8 mouse cellular contexts compared by ENCODE assay signal in the genomic region with DNA sequence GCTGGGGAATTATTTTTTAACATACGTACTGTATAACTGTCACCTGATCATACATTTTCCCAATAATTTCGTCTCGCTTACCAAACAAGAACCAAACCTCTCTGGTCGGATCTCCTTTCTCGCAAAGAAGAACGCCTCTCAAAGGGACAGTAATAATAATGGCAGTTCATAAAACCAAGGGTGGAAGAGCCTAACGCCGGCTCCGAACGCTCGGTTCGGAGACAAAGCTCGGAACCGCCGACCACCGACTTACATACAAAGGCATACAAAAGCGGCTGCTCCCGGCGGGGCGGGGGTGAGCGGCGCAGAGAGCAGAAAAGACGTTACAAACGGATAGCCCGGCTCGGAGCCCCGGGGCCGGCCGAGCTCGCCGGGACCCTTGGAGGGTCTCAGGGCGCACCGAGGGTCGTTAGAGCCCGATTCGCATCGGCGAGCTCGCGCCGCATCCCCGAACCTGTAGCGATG. TPM values are rescaled to one million over a fixed set of nuclear protein-coding genes. Genes with fewer than 3 reads are reported as not detected.
DNase-seq lines count a peak whose midpoint lies in the region; ATAC-seq and TF ChIP-seq lines count a peak whose summit lies in the region.

No protein-coding gene starts in this region.

- ATAC-seq in erythroblast, adult 5-6 weeks (replicated peaks; ENCODE audit: low FRiP score, poor library complexity, severe bottlenecking), result no peak
- ATAC-seq in forebrain, embryonic 16.5 days, result no peak
- ATAC-seq in limb, embryonic 14.5 days (ENCODE audit: low FRiP score, low read depth), result no peak; the same call in 1 of the 2 replicates

- H3K36me3 ChIP-seq in erythroblast, embryonic 14.5 days (ENCODE audit: control insufficient read depth), result peaks cover 46% of the 10 kb centered on the region
- no peaks in the 10 kb centered on the region for H3K36me3 ChIP-seq in forebrain, embryonic 16.5 days (ENCODE audit: control insufficient read depth, insufficient read depth)
- no peaks in the 10 kb centered on the region for H3K36me3 ChIP-seq in limb, embryonic 14.5 days (ENCODE audit: control insufficient read depth, insufficient read depth, low read length)

- TF ChIP-seq CTCF in olfactory bulb, adult 2 months (IDR thresholded peaks at IDR 0.05; ENCODE audit: insufficient read depth, low read depth, low read length), result no peak

- H3K9me3 ChIP-seq in erythroblast, embryonic 14.5 days (ENCODE audit: control insufficient read depth, low read length), result peaks cover 3% of the 10 kb centered on the region
- H3K9me3 ChIP-seq in forebrain, embryonic 16.5 days (ENCODE audit: control insufficient read depth, low read length), result no peaks in the 10 kb centered on the region
- no peaks in the 10 kb centered on the region for H3K9me3 ChIP-seq in limb, embryonic 14.5 days (ENCODE audit: control insufficient read depth, low read length)

- TF ChIP-seq POLR2A in limb, embryonic 14.5 days (IDR thresholded peaks at IDR 0.05; ENCODE audit: borderline replicate concordance, extremely low read depth, insufficient read depth, insufficient read length), result no peak
- no peak for TF ChIP-seq POLR2A in olfactory bulb, adult 2 months (IDR thresholded peaks at IDR 0.05; ENCODE audit: insufficient read depth, low read depth, low read length)

- peaks cover 77% of the 10 kb centered on the region for H3K4me1 ChIP-seq in erythroblast, embryonic 14.5 days (ENCODE audit: control insufficient read depth)
- peaks cover 13% of the 10 kb centered on the region for H3K4me1 ChIP-seq in forebrain, embryonic 16.5 days (replicated peaks; ENCODE audit: control insufficient read depth, insufficient read depth, low read length)
- H3K4me1 ChIP-seq in limb, embryonic 14.5 days (ENCODE audit: control insufficient read depth, insufficient read depth, low read length), result peaks cover 4% of the 10 kb centered on the region
- H3K4me1 ChIP-seq in olfactory bulb, adult 2 months (ENCODE audit: control insufficient read depth, insufficient read depth, low read length), result peaks cover 5% of the 10 kb centered on the region; the same call in 1 of the 2 replicates

- intact Hi-C loops in gastrocnemius, postnatal 36 days (cut with DNase I), result no loop called here

- H3K27ac ChIP-seq in forebrain, embryonic 16.5 days (ENCODE audit: low read length), result peak overlapping the region; percentile 94
- peak overlapping the region; percentile 58; the same call in 1 of the 2 replicates for H3K27ac ChIP-seq in limb, embryonic 14.5 days (replicated peaks; ENCODE audit: low read depth, low read length)
- H3K27ac ChIP-seq in olfactory bulb, adult 2 months (ENCODE audit: insufficient read depth, low read depth, low read length), result peak overlapping the region; percentile 80

- peak; percentile 18 for DNase-seq in right cerebral cortex, adult 18-20 months
- DNase-seq in right cerebral cortex, postnatal 4 days, result no peak
- peak; percentile 10 for DNase-seq in limb, embryonic 14.5 days (ENCODE audit: low spot score)
- DNase-seq in gastrocnemius, postnatal 36 days, result no peak

- H3K9ac ChIP-seq in forebrain, embryonic 16.5 days (replicated peaks; ENCODE audit: low read depth, low read length), result peak overlapping the region; percentile 90
- H3K9ac ChIP-seq in limb, embryonic 14.5 days (ENCODE audit: low read depth, low read length, severe bottlenecking), result peak overlapping the region; percentile 76

- H3K4me2 ChIP-seq in forebrain, embryonic 16.5 days (ENCODE audit: low read length), result peak overlapping the region; percentile 72
- H3K4me2 ChIP-seq in limb, embryonic 14.5 days (replicated peaks; ENCODE audit: low read depth, low read length, severe bottlenecking), result peak overlapping the region; percentile 72

- peaks cover 11% of the 10 kb centered on the region for H3K27me3 ChIP-seq in erythroblast, embryonic 14.5 days (ENCODE audit: control insufficient read depth)
- no peaks in the 10 kb centered on the region for H3K27me3 ChIP-seq in forebrain, embryonic 16.5 days (replicated peaks; ENCODE audit: control insufficient read depth, insufficient read depth, low read length)
- H3K27me3 ChIP-seq in limb, embryonic 14.5 days (ENCODE audit: control insufficient read depth, insufficient read depth, low read length), result no peaks in the 10 kb centered on the region

- under 1% methylated on average over 43 of the region's 43 CpGs for WGBS in forebrain, embryonic 16.5 days
- under 1% methylated on average over 43 of the region's 43 CpGs for WGBS in limb, embryonic 14.5 days
- WGBS in olfactory bulb, adult 2 months, result under 1% methylated on average over 43 of the region's 43 CpGs

- H3K4me3 ChIP-seq in erythroblast, embryonic 14.5 days (replicated peaks), result peak overlapping the region; percentile 82
- H3K4me3 ChIP-seq in forebrain, embryonic 16.5 days (replicated peaks; ENCODE audit: low read length), result peak overlapping the region; percentile 90
- H3K4me3 ChIP-seq in limb, embryonic 14.5 days (replicated peaks; ENCODE audit: low read length), result peak overlapping the region; percentile 92
- H3K4me3 ChIP-seq in olfactory bulb, adult 2 months (ENCODE audit: insufficient read depth, low read depth, low read length), result peak overlapping the region; percentile 92

RNA-seq across cellular contexts. Expression of gene Mkrn1, which starts 0.8 kb away (rescaled TPM):
- polyA plus RNA-seq in erythroblast, embryonic 14.5 days (2012), result 86.9 and 108 TPM in 2 replicates
- total RNA-seq in erythroblast, adult 5-6 weeks (2015; ENCODE audit: low replicate concordance), result 1,353 and 1,373 TPM in 2 replicates
- 1,538 and 2,743 TPM in 2 replicates for total RNA-seq in erythroblast, adult 5-6 weeks (2017; ENCODE audit: low replicate concordance)
- polyA plus RNA-seq in forebrain, embryonic 16.5 days (2015; fragmentation: Nextera tagmentation; extraction: Ambion mirVana), result 240 and 244 TPM in 2 replicates
- polyA plus RNA-seq in limb, embryonic 14.5 days (2012; rRNA removed), result 30.9 and 31.2 TPM in 2 replicates
- polyA plus RNA-seq in limb, embryonic 14.5 days (2014; fragmentation: Nextera tagmentation; extraction: Ambion mirVana), result 61.8 and 66.6 TPM in 2 replicates
- not detected in 2 replicates for polyA plus RNA-seq in olfactory bulb, adult 2 months (2012; ENCODE audit: insufficient read depth, insufficient read length, low replicate concordance, missing spikeins)
- total RNA-seq in gastrocnemius, postnatal 36 days (2021), result 10 to 100 TPM; 15.6 to 18.4 TPM

RNA-seq across cellular contexts. Expression of gene Rab19, which starts 38.4 kb away (rescaled TPM):
- not detected in 2 replicates for polyA plus RNA-seq in erythroblast, embryonic 14.5 days (2012)
- 0.84 TPM in 1 of 2 replicates, not detected in the other for total RNA-seq in erythroblast, adult 5-6 weeks (2015; ENCODE audit: low replicate concordance)
- 0.26 and 2.9 TPM in 2 replicates for total RNA-seq in erythroblast, adult 5-6 weeks (2017; ENCODE audit: low replicate concordance)
- polyA plus RNA-seq in forebrain, embryonic 16.5 days (2015; fragmentation: Nextera tagmentation; extraction: Ambion mirVana), result 0.20 and 0.30 TPM in 2 replicates
- polyA plus RNA-seq in limb, embryonic 14.5 days (2012; rRNA removed), result 0.33 and 0.52 TPM in 2 replicates
- 0.75 and 1.3 TPM in 2 replicates for polyA plus RNA-seq in limb, embryonic 14.5 days (2014; fragmentation: Nextera tagmentation; extraction: Ambion mirVana)
- polyA plus RNA-seq in olfactory bulb, adult 2 months (2012; ENCODE audit: insufficient read depth, insufficient read length, low replicate concordance, missing spikeins), result not detected in 2 replicates
- not detected for total RNA-seq in gastrocnemius, postnatal 36 days (2021)

RNA-seq across cellular contexts. Expression of gene Slc37a3, which starts 41.9 kb away (rescaled TPM):
- 0.05 TPM in 1 of 2 replicates, not detected in the other for polyA plus RNA-seq in erythroblast, embryonic 14.5 days (2012)
- 0.42 and 3.1 TPM in 2 replicates for total RNA-seq in erythroblast, adult 5-6 weeks (2015; ENCODE audit: low replicate concordance)
- total RNA-seq in erythroblast, adult 5-6 weeks (2017; ENCODE audit: low replicate concordance), result 1.7 and 9.2 TPM in 2 replicates
- 69.3 and 76.8 TPM in 2 replicates for polyA plus RNA-seq in forebrain, embryonic 16.5 days (2015; fragmentation: Nextera tagmentation; extraction: Ambion mirVana)
- 42.8 and 43.9 TPM in 2 replicates for polyA plus RNA-seq in limb, embryonic 14.5 days (2012; rRNA removed)
- polyA plus RNA-seq in limb, embryonic 14.5 days (2014; fragmentation: Nextera tagmentation; extraction: Ambion mirVana), result 62.6 and 71.2 TPM in 2 replicates
- not detected in 2 replicates for polyA plus RNA-seq in olfactory bulb, adult 2 months (2012; ENCODE audit: insufficient read depth, insufficient read length, low replicate concordance, missing spikeins)
- 10 to 100 TPM; 14.2 to 15.1 TPM for total RNA-seq in gastrocnemius, postnatal 36 days (2021)

Comparison
In these comparisons a context has a peak if more than half of its experiments do, and no peak if none do; other contexts are left out.
1. DNase-seq: peak in right cerebral cortex, adult 18-20 months (single experiment) and limb, embryonic 14.5 days (single experiment); none in right cerebral cortex, postnatal 4 days (single experiment) and gastrocnemius, postnatal 36 days (0 of 2).
2. RNA of gene Slc37a3, which starts 41.9 kb away (polyA plus RNA-seq): not detected in olfactory bulb, adult 2 months, 69.3 to 76.8 TPM in forebrain, embryonic 16.5 days and 42.8 to 71.2 TPM in limb, embryonic 14.5 days; 0.05 TPM in erythroblast, embryonic 14.5 days; every median in the first group is over 10 times any median in the second.
3. Peak in every context shown above with its lines, with median percentiles within 50 percentile points of each other: H3K4me3 ChIP-seq and H3K27ac ChIP-seq.